Mouse (Mus musculus) fat pad, adult 2 months (tissue): ENCODE data around the gene Sec22a.

ENCODE experiments used
- DNase-seq: peaks from one replicate; pipeline ENCODE4 v3.0.0-alpha.2; 2011; ENCODE audit warnings: low read depth, low spot score; ENCODE audit errors: extremely low read depth

Gene Sec22a

GRCm38 (mm10) chr16:35311586-35311985 is 52.1 kb downstream of the Sec22a start:
- DNase-seq, result no peak

DNA sequence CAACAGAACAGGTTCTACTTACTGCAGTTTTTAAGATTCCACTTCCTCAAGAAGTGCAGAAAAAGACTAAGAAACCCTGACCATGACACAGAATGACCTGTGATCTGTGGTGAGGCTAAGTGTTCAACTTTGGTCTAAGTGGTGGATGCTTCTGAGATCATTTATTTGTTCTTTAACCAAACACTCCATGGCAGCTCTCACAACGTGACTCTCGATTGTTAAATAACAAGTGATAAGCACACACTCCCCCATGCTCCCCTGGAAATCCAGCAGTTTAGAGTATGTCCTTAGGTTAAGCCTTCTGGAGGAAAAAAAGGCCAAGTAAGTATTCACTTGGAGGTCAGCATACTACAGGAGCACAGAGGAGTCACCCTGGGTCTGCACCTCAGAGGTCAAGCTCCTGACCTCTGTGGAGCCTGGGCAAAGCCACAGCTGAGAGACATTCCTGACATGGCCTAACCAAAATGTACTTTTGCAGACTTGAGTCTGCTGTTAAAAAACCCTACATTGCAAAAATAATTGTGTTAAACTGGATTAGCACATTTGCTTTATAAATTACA is 53.1 kb downstream of the Sec22a start:
- DNase-seq, result no peak

DNA sequence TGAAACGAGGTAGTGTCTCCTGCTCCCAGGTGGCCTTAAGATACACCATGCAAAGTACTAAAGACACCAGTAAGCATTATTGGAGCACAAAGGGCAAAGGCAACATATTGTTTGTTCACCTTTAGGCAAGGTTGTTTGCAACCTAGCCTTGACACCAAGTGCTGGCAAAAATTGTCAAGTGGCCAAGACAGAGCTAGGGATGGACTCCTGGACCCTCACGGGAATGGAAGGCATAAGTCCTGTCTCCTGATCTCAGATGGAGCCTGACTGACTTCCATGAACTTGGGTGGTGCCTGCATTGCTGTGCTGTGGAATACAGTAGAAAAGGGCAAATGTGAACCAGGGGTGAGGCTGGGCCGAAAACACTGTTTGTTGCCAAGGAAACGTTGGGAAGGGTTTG is 54.1 kb downstream of the Sec22a start:
- no peak for DNase-seq

- DNase-seq, result no peak
These were observed 55.1 kb downstream of the Sec22a start for GRCm38 (mm10) chr16:35308486-35309143.

DNA sequence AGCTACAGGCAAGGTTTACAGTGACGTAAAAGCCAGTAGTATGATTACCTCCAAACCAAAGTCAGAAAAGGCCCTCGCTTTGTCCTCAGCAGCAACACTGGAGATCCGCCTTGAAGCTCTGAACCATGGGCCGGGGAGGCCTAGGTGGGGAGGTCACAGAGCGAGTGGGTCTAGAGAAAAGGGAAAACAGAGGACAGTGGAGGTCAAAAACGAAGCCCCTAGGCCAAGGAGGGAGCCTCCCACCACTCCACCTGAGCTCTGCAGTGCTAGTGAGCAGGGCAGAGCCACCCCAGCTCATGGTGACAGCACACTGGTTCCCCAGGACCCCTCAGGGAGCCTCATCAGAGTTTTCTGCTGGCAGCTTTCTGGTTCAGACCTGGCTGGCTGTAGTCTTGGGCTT is 55.7 kb downstream of the Sec22a start:
- DNase-seq, result no peak

- DNase-seq, result no peak
These were observed 56.4 kb downstream of the Sec22a start for GRCm38 (mm10) chr16:35307331-35307730.

DNA sequence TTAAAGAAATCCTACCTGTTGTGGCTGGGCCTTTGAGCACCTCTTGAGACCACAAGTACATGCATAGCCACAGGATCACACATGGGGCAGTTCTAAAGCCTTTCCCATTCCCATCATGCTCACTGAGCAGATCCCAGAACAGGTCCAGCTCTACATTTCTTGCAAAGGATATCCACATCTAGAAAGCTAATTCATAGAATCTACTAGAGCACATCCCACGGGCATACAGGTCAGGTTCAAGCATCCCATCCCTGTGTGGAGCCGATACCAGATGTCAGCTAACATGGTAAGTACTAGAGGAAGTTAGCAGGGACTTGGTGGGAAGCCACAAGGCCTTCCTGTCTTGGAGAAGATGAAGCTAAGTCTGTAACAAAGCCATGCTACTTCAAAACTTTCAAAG is 57.1 kb downstream of the Sec22a start:
- no peak for DNase-seq

DNA sequence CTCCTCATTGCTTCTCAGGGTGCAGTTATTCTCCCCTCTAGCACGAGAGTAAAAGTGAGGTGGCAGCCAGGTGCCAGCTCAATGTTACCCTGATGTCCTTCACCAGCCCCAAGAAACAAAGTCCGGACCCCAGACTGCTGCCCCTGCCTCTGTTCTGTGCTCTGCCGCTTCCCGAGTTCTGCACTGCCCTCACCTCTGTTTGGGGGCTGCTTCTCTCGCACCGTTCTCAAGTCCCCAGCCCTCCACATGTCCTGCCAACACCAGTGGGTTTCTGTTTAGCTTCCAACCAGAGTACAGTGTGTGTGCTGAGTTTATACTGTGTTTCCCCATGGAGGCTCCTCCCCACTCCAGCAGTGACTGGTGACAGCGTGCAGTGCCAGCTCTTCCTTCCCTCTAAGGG is 58.5 kb downstream of the Sec22a start:
- DNase-seq, result no peak

DNA sequence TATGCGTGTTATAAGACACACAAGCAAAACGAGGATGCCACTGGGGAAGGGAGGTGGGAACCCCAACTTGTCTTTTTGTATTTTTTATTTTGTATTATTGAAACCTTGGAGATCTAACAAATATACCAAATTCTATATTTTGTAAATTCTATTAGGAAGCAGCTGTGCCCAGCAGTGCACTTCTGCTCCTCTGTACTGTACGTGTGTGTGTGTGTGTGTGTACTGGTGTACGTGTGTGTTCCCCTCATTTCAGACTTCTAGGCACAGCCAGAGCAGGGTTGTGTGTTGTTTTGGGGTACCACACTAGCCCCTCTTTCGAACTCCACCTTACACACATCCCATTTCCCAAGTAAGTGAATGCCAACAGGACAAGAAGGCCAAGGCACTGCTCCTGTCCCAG is 59.3 kb downstream of the Sec22a start:
- no peak for DNase-seq

GRCm38 (mm10) chr16:35303721-35304120 is 60.0 kb downstream of the Sec22a start:
- no peak for DNase-seq

DNA sequence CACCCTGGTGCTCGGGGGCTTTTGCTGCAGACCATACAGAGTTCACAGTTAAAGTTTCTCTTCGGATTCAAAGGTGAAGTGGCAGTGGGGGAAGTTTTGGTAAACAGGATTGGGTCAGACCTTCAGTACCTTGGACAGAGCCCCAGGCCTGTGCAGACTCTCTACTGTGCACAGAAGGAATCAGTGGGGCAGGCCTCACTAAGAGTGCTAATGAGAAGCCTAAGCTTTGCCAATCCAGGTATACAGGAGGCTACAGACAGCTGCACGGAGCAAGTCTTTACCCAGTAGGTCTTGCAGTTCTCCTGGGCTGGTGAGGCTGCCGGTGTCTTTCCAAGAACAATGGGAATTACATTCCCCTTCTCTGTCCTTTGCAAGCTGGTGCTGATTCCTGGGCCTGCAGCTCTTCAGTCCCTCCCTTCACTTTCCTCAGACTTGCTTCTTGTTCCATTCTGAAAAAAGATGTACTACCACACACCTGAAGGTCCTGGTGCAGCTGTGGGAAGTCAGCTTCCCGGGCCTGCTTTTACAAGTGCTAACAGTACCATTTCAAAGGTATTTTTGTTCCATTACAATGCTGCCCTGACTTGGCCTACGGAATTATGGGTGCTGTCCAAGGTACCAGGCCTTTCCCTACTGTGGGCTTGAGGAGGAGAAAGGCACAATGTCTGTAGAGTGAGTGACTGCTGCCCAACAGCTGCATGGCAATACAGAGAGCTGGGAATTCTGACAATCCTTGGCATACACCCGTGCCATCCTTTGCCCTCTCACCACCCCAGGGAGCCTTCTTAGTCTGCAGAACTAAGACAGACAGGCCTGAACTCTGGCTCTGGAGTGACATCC is 61.1 kb downstream of the Sec22a start:
- no peak for DNase-seq

DNA sequence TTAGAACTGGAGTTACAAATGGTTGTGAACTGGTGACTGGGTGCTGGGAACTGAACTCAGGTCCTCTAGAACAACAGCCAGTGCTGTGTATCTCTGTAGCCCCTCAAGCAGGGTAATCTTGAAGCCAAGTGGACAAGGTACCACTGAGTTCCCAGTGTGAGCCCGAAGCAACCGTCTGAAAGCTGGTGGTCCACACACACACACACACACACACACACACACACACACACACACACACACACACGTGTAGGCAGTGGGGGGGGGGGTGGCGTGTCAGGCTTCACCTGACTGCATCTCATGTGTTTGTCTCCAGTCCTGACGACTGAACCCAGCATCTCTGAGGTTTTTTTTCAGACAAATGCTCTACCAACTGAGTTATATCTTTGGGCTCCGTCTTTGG is 63.6 kb downstream of the Sec22a start:
- DNase-seq, result no peak

- no peak for DNase-seq
These were observed 65.9 kb downstream of the Sec22a start for GRCm38 (mm10) chr16:35297786-35298185.

DNA sequence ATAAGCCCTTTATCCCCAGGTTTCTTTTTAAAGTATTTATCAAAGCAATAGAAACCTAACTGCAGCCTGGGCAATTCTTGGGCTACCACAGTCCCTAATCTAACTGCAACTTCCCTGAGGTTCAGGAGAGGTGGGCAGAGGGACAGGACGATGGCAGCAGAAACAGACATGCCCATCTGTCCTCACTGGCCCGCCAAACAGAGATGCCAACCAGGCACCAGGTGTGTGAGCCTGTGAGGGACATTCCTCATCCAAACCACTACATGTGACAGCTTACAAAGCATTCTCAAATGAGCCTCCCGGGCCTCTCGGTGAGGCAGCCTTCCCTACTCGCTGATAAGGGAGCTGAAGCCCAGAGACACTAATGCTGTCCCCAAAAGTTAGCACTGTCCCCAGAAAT is 76.5 kb downstream of the Sec22a start:
- no peak for DNase-seq

- no peak for DNase-seq
These were observed 77.9 kb downstream of the Sec22a start for GRCm38 (mm10) chr16:35285821-35286220.

DNA sequence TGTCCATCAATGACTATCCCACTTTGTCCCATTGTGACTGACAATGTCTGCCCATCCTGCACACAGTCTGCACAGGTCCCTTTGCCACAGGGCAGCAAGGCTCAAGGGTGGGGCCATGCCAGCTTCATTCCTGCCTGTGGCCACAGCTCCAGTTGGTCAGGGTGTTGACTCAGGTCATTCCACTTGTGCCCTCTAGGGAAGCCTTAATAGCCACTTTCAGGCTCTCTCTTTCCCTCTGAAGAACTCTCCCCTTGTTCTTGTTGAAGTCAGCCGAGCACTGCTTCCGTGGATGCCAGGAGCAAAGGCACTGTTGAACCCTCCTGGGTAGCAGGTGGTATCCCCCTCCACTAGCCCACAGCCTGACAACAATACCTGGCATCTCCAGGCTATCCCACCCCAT is 81.3 kb downstream of the Sec22a start:
- no peak for DNase-seq

GRCm38 (mm10) chr16:35278166-35278565 is 85.6 kb downstream of the Sec22a start:
- DNase-seq, result no peak

DNA sequence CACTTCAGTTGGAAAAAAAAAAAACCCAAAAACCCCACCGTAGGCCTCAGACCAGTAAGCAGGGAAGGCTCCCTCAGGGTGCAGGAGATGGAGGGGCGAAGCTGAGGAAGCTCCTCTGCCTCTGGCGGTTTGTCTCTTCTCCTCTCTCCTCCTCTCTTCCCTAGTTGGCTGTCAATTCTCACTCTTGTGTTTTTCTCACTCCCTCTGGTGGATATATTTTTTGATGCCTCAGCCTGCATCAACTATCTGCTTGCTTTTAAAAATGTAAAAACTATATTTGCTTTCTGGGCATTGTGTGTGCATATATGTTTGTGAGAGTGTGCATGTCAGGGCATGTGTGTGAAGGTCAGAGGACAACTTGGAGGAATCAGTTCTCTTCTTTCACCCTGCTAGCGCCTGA is 91.3 kb downstream of the Sec22a start:
- DNase-seq, result no peak

- DNase-seq, result no peak
These were observed 92.1 kb downstream of the Sec22a start for GRCm38 (mm10) chr16:35271572-35271971.

DNA sequence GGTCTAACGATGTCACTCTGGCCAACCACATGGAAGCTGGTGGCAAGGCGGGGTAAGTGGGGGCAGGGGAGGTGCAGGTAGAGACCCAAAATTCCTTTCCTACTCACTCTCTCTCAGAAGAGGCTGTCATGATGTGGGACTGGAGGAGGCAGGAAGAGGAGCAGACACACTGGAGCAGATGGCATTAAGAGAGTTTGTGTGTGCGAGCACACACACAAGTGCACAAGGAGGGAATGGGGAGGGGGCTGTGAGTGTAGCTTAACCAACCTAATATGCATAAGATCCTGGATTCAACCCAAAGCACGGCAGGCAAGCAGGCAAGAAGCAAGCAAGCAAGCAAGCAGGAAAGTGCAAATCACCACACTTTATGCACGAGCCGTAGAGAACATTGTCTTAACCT is 92.8 kb downstream of the Sec22a start:
- no peak for DNase-seq

- DNase-seq, result no peak
These were observed 93.3 kb downstream of the Sec22a start for GRCm38 (mm10) chr16:35270353-35270934.
